Mouse (Mus musculus) brain, embryonic 14.5 days (tissue): ENCODE data around the gene Zfp82. TPM values are rescaled to one million over a fixed set of nuclear protein-coding genes. Genes with fewer than 3 reads are reported as not detected.

ENCODE experiments used
- DNase-seq: peaks from one replicate; pipeline ENCODE4 v3.0.0-alpha.2; 2011; ENCODE audit warnings: low read depth
- CTCF ChIP-seq: fragments of 200-500 bp; IDR thresholded peaks from 2 replicates; pipeline ENCODE4 v1.5.1; 2012; ENCODE audit warnings: inconsistent platforms, mild to moderate bottlenecking, moderate library complexity, borderline replicate concordance; ENCODE audit not compliant: insufficient read depth, insufficient read length; ENCODE audit errors: extremely low read depth
- POLR2A ChIP-seq: fragments of 200-500 bp; IDR thresholded peaks from 2 replicates; pipeline ENCODE4 v1.6.1; 2012; ENCODE audit warnings: mild to moderate bottlenecking, inconsistent platforms, borderline replicate concordance; ENCODE audit not compliant: poor library complexity, insufficient read depth, insufficient read length, severe bottlenecking; ENCODE audit errors: extremely low read depth
- polyA plus RNA-seq: library from polyadenylated mRNA; depleted of rRNA; stranded (reverse); fragments of >200 nt; gene quantifications from 2 replicates; pipeline ENCODE4 v1.2.3, GENCODE M21; 2012

Zfp82 gene
- polyA plus RNA-seq, 1 experiment, result 4.9 TPM

DNA sequence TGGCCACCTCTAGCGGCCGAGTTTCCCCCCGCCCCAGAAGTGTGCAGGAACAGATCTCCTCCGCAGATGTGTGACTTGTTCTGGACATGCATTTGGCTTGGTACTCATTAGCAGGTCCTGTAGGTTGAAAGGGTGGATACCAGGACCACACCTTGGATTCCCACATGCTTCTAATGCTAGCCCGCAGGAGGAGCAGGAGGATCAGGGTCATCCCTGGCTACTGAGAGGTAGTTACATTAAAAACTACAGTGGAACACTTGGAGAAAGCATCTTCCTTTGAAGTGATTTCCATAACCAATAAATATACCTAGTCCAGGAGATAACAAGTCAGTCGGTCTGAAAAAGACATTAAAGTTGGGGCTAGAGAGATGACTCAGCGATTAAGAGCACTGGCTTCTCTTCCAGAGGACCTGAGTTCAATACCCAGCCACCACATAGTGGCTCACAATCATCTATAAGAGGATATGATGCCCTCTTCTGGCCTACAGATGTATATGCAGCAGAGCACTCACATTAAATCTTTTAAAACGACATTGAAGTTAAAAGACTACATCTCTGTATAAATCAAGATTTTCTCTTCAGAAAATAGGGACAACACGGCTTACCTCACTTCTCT, 18.4 kb upstream of the Zfp82 start:
- TF ChIP-seq POLR2A, result no peak
- TF ChIP-seq CTCF, result peak; percentile 12; the same call in 1 of the 2 replicates
- peak; percentile 69 for DNase-seq

DNA sequence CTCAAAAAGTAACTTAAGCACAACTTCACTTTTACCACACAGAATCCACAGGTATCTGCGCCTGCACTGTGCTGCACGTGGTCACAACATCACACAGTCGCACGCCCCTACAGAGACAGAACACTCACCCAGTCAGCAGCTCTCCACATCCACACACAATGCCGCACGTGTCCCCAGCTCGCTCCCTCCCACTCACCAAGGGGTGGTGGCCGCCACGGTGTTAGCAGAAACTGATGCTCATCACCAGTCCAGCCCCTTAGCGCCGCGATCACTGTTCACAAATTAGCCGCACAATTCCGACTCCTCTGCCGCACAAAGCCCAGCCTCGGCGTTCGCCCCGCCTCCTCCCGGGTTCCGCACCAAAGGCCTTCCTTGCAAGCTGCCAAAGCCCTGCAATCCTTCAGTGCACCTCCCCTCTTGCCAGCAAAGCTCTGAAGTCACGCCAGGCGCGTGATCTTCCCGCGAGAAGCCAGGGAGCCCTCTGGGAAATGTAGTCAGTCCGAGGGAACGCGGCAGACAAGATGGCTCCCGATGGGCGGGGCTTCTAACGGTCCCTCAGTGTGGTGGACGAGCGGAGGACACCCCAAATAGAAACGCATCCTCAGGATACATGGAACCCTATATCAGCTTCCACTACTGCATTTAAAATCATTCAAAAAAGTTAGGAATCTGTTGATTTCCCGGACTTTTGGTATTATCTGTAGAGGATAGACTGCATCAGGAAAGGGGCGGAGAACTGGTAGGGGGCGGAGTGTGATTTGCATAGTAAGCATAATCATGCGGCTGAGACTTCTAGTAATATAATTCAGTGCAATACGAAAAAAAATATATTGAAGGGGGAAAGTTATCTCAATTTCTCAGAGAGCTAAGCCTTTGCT, 17.6 kb upstream of the Zfp82 start, which contains the start of the genes Gm26920 and Zfp566:
Gene Gm26920 (minus strand): TSS at position 319 of the 878 bp plus-strand sequence.
Gene Zfp566 (minus strand): TSS at position 436 of the 878 bp plus-strand sequence.
- peak; percentile 60; the same call in 1 of the 2 replicates for TF ChIP-seq POLR2A
- TF ChIP-seq CTCF, result no peak
- peak; percentile 100 for DNase-seq

DNA sequence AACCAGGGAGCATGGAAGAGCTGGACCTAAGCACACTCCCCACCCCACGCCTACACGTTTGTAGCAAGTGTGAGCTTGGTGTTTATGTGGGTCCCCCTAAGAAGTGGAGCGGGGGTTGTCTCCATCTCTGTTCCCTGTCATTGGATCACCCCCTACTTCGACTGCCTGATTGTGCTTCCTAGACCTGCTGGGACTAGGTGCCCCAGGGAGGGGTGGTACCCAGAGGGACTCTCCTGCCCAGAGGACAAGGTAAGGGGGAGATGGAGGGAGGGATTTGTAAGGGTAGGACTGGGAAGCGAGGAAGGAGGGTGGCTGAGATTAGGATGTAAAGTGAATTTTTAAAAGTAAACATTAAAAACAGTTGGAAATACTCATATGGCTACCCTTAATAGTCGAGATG, 16.7 kb upstream of the Zfp82 start:
- DNase-seq, result peak; percentile 11
- TF ChIP-seq CTCF (no peak), POLR2A (no peak)

DNA sequence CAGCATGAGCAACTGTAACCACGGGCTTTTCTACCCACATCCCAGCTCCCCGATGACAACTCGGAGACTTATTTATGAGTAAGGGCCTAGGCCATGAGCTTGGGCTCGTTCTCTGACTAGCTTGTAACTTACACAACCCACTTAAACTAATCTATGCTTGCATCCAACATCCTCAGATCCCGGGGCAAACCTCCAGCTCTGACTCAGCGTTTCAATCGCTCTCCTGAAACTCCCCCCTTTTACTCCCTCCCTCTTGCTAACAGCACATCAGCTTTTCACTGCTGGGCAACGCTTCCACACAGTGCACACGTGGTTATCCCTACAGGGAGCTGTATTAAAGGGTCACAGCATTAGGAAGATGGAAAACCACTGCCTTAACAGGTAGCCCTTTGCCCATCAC, 13.8 kb upstream of the Zfp82 start:
- no peak for DNase-seq
- TF ChIP-seq POLR2A, result no peak
- no peak for TF ChIP-seq CTCF

DNA sequence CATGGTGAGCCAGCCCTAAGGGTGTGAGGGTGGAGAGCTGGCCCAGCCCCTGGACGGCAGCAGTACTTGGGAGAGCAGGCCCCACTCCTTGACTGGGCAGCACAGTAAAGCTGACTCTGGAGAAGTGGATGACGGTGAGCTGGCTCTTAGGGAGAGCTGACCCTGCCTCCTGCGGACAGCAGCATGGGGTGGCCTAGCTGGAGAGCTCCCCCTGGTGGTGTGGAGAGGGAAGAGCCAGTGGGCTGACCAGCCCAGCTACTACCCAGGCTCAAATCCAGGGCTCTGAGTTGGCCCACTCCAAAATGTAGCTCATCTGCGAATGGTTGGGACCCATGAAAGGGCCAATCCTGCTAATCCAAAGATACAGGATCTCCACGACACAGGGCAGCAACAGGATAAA, 8.1 kb downstream of the Zfp82 start:
- no peak for DNase-seq
- TF ChIP-seq CTCF (peak; percentile 26; the same call in 1 of the 2 replicates), POLR2A (no peak)

DNA sequence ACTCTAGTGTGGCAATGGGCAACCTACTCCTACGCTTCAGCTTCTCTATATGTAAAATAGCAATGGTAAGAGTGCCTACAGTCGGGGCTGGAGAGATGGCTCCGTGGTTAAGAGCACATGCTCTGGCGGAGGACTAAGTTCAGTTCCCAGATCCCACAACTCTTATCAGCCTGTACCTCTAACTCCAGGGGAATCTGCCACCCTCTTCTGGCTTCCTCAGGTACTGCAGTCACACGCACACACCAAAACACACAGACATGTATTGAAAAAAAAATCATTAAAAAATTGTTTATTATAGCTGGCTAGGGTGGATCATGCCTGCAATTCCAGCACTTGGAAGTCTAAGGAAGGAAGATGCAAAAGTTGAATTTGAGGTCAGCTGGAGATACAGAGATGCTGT, 10.2 kb downstream of the Zfp82 start:
- peak; percentile 18 for DNase-seq
- TF ChIP-seq CTCF, result peak; percentile 42; the same call in 1 of the 2 replicates
- TF ChIP-seq POLR2A, result no peak

DNA sequence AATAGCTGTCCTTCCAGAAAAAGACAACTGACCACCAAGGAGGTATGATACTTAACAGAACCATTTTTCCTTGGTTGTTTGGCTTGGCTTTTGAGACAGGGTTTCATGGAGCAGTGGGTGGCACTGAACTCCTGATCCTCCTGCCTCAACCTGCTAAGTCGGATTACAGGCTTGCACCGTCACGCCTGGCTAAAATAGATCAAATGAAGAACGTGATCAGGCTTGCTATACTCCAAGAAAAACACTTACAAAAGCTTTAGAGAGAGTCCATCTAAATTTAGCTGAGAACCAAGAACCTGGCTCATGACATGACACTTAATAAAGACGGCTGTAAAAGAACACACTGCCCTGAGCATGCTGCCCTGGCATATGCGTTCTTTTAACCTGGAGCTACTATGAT, 12.4 kb downstream of the Zfp82 start:
- TF ChIP-seq POLR2A (no peak), CTCF (no peak)
- no peak for DNase-seq

DNA sequence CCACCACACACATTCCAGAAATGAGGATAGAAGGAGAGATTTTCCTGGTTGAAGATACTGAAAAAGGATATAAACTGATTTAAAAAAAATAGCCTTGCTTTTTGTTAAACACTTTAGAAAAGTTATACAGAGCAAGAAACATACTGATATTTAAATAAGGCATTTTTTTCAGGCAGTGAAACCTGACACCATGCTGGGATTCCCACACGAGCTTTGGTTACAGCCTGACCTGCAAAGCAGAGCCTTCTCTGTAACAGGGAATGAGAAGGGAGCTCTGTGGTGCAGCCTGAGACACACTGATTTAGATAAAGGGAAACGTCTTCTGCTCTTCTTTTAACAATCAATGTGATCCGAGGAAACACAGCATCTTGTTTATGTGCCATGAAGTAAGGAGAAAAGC, 19.1 kb downstream of the Zfp82 start:
- no peak for TF ChIP-seq POLR2A
- TF ChIP-seq CTCF, result no peak
- DNase-seq, result no peak

DNA sequence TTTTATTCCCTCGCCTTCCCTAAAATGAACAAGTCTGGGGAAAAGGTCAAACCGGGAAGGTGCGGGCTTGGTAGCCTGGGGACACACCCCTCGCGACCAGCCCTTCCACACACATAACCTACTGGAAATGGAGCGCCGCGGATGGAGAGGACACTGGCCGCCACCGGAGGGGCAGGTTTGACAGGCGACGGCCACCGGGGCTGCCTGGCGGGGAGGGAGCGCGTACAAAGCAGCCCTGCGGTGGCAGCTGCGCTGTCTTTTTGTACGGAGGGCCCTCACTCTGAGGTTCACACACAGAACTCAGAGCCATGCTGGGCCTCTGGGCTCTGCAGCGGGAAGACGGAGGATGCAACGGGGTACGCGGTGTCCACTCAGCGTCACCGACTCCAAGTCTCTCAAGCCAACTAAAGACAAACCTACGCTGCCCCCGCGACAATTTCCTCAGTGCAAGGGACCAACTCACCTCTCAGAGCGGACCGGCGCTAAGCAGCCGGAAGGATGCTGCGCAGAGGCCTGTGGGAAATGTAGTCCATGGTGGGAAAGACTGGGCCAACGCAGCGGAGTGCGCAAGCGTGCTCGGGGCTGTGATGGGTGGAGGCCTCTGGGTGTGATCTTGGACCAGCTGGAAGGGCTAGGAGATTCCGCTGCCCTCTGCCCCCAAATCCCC, 21.7 kb downstream of the Zfp82 start, which contains the start of gene Zfp14:
Gene Zfp14 (minus strand): TSS at position 499 of the 667 bp plus-strand sequence.
- peak; percentile 97 for DNase-seq
- TF ChIP-seq CTCF, result no peak
- peak; percentile 37; the same call in 1 of the 2 replicates for TF ChIP-seq POLR2A

DNA sequence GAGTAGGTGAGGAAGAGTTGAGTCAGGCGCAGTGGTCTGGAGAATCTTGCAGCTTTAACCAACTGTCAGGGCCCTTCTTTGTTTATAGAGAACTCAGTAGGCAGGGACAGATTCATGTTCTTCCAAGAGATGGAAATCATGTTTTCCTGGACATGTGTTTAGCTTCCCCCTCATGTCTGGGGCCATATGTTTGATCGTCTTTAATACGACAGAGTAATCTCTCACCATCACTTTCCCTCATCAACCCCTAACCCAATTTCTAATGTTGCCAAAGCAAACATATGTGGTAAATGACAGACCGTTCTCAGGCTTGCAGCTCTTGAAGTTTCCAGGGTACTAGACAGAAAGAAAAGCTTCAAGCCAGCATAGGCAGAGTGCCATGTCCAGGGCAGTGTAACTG, 24.6 kb downstream of the Zfp82 start:
- TF ChIP-seq POLR2A (no peak), CTCF (no peak)
- DNase-seq, result peak; percentile 60

DNA sequence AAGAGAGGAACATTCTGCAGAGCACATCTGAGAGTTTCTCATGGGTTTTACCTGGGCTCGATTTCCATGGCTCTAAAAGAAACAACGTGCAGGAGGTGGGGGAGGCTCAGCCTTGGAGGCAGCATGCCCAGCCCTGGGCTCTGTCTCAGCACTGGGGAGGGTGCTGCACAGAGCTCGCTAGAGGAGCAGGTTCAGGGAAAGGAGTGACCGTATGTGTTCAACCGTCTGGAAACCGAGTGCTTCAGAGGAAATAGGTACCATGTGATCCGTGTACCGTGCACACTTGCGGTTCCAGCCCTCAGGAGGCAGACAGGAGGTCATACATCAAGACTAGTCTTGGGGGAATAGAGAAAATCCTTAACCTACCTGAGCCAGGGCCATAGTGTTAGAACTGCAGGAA, 28.3 kb downstream of the Zfp82 start:
- TF ChIP-seq CTCF, result no peak
- DNase-seq, result no peak
